Mouse (Mus musculus): ENCODE measurements at regions not wholly inside any gene's neighbourhood (a gene's known extent, or its start where the extent isn't known, plus 50 kb on each side); places are given as distances from the start of the nearest gene placed in this dataset.
"Not testable (repeated sequence)": the region's sequence is repeated elsewhere in the genome, so short reads cannot be mapped to it uniquely, and the experiment has no call there.

- Histone ChIP-seq H3K27ac (no peak overlapping the region), H3K36me3 (no peaks in the 10 kb centered on the region), H3K4me1 (replicated peaks) (no peaks in the 10 kb centered on the region), H3K27me3 (no peaks in the 10 kb centered on the region), H3K4me3 (replicated peaks) (no peak overlapping the region), H3K9ac (no peak overlapping the region), H3K4me2 (no peak overlapping the region), H3K9me3 (replicated peaks) (no peaks in the 10 kb centered on the region)
- WGBS (ENCODE audit: insufficient replicate concordance), result 44% methylated on average over 2 of the region's 2 CpGs
- no peak for ATAC-seq (ENCODE audit: low read depth)
- DNase-seq, result no peak
These were observed 57.1 kb downstream of the Pou4f1 start for GRCm38 (mm10) chr14:104410730-104411129.

- DNase-seq, result no peak
- Histone ChIP-seq H3K9me3 (replicated peaks) (no peaks in the 10 kb centered on the region), H3K9ac (no peak overlapping the region), H3K27me3 (no peaks in the 10 kb centered on the region), H3K4me3 (replicated peaks) (no peak overlapping the region), H3K4me1 (replicated peaks) (no peaks in the 10 kb centered on the region), H3K27ac (no peak overlapping the region), H3K4me2 (no peak overlapping the region), H3K36me3 (no peaks in the 10 kb centered on the region)
- 52% methylated on average over 6 of the region's 6 CpGs for WGBS (ENCODE audit: insufficient replicate concordance)
- ATAC-seq (ENCODE audit: low read depth), result no peak
These were observed 57.5 kb downstream of the Pou4f1 start for GRCm38 (mm10) chr14:104410292-104410691.

DNA sequence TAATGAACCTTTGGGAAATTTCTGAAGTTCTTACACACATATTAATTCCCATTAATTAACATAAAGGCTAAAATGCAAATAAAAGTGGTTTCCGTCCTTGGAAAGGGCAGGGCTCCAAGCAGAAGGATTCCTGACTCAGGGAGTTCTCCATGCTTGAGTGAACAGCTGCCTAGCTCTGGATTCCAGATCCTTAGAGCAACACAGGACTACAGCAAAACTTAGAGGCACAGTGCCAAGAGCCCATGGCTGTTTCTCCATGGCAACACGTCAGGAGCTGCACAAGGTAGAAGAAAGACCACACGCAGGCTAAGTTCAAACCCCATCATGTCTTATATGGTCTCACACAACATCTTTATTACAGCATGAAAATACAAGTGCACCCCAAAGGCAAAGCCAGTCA is 61.7 kb downstream of the Pou4f1 start:
- no peak for DNase-seq
- Histone ChIP-seq H3K27me3 (no peaks in the 10 kb centered on the region), H3K4me3 (replicated peaks) (no peak overlapping the region), H3K4me2 (no peak overlapping the region), H3K27ac (no peak overlapping the region), H3K9me3 (replicated peaks) (no peaks in the 10 kb centered on the region), H3K9ac (no peak overlapping the region), H3K36me3 (no peaks in the 10 kb centered on the region), H3K4me1 (replicated peaks) (no peaks in the 10 kb centered on the region)
- ATAC-seq (ENCODE audit: low read depth), result no peak
- WGBS (ENCODE audit: insufficient replicate concordance), result 75% methylated on average over 3 of the region's 3 CpGs

- Histone ChIP-seq H3K36me3 (no peaks in the 10 kb centered on the region), H3K4me2 (no peak overlapping the region), H3K27me3 (no peaks in the 10 kb centered on the region), H3K4me1 (replicated peaks) (no peaks in the 10 kb centered on the region), H3K4me3 (replicated peaks) (no peak overlapping the region), H3K27ac (no peak overlapping the region), H3K9ac (no peak overlapping the region), H3K9me3 (replicated peaks) (no peaks in the 10 kb centered on the region)
- DNase-seq (no peak), ATAC-seq (ENCODE audit: low read depth) (no peak)
- WGBS (ENCODE audit: insufficient replicate concordance), result 65% methylated on average over 8 of the region's 8 CpGs
These were observed 78.3 kb downstream of the Pou4f1 start for GRCm38 (mm10) chr14:104389297-104390071.

GRCm38 (mm10) chr14:104388879-104389278 is 78.9 kb downstream of the Pou4f1 start:
- H3K4me2 ChIP-seq, result no peak overlapping the region
- no peaks in the 10 kb centered on the region for H3K27me3 ChIP-seq
- 60% methylated on average over 2 of the region's 2 CpGs for WGBS (ENCODE audit: insufficient replicate concordance)
- DNase-seq, result no peak
- no peak for ATAC-seq (ENCODE audit: low read depth)
- 0 out of 2 replicates have a peak, but pooled peaks cover 1% of the 10 kb centered on the region for H3K9me3 ChIP-seq (replicated peaks)
- no peaks in the 10 kb centered on the region for H3K36me3 ChIP-seq
- H3K4me1 ChIP-seq (replicated peaks), result no peaks in the 10 kb centered on the region
- H3K27ac ChIP-seq, result no peak overlapping the region
- no peak overlapping the region for H3K4me3 ChIP-seq (replicated peaks)
- H3K9ac ChIP-seq, result no peak overlapping the region

DNA sequence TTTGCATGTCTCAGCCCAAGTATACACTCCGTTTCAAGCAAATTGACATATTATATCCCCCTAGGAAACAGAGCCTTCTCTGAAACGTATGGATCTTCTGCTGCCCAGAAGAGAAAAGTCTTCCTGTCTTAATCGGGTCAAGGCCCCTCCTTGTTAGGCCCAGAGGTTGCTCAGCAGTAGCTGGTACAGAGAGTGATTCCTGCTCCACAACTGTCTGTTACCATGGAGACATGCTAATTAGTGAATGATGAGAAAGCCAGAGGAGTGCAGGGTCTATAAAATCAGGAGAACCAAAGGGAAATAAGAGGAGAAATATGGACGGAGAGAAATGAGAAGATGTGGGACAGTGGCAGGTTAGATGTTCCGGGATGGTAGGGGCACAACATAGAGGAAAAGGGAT is 86.8 kb downstream of the Pou4f1 start:
- Histone ChIP-seq H3K4me3 (replicated peaks) (no peak overlapping the region), H3K4me1 (replicated peaks) (no peaks in the 10 kb centered on the region), H3K36me3 (no peaks in the 10 kb centered on the region), H3K9ac (no peak overlapping the region), H3K4me2 (no peak overlapping the region), H3K27me3 (no peaks in the 10 kb centered on the region), H3K9me3 (replicated peaks) (0 out of 2 replicates have a peak, but pooled peaks cover 3% of the 10 kb centered on the region), H3K27ac (no peak overlapping the region)
- 56% methylated on average over 5 of the region's 5 CpGs for WGBS (ENCODE audit: insufficient replicate concordance)
- DNase-seq, result no peak
- no peak for ATAC-seq (ENCODE audit: low read depth)

GRCm38 (mm10) chr14:104372776-104373175 is 95.0 kb downstream of the Pou4f1 start:
- H3K27me3 ChIP-seq, result no peaks in the 10 kb centered on the region
- H3K9me3 ChIP-seq (replicated peaks), result no peaks in the 10 kb centered on the region
- no peak overlapping the region for H3K4me3 ChIP-seq (replicated peaks)
- no peaks in the 10 kb centered on the region for H3K4me1 ChIP-seq (replicated peaks)
- WGBS (ENCODE audit: insufficient replicate concordance), result 56% methylated on average over 7 of the region's 7 CpGs
- DNase-seq (no peak), ATAC-seq (ENCODE audit: low read depth) (no peak)
- H3K27ac ChIP-seq, result no peak overlapping the region
- H3K9ac ChIP-seq, result no peak overlapping the region
- H3K36me3 ChIP-seq, result no peaks in the 10 kb centered on the region
- H3K4me2 ChIP-seq, result no peak overlapping the region

DNA sequence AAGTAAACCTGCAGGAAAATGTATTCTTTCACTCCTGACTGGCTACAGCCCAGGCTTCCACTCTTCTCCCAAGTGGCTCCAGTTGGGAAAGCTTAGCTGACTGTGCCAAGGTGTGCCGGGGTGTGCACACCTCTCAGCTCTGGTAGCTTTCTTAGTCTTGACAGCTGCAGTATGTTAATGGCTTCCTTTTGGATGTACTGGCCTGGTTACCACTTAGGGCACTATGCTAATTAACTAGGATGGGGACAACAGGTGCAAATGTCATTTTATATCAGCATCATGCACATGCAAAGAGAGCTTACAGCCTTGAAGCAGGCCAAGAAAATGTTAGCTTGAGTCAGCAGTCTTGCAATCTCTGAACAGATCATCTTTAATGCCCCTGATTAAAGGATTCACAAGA is 111.2 kb downstream of the Pou4f1 start:
- Histone ChIP-seq H3K4me3 (replicated peaks) (no peak overlapping the region), H3K4me1 (replicated peaks) (no peaks in the 10 kb centered on the region), H3K9me3 (replicated peaks) (peaks cover 8% of the 10 kb centered on the region; the same call in 1 of the 2 replicates), H3K9ac (no peak overlapping the region), H3K27me3 (no peaks in the 10 kb centered on the region), H3K27ac (no peak overlapping the region), H3K36me3 (no peaks in the 10 kb centered on the region), H3K4me2 (no peak overlapping the region)
- ATAC-seq (ENCODE audit: low read depth) (no peak), DNase-seq (no peak)
- WGBS (ENCODE audit: insufficient replicate concordance), result 73% methylated on average over 1 of the region's 1 CpGs

DNA sequence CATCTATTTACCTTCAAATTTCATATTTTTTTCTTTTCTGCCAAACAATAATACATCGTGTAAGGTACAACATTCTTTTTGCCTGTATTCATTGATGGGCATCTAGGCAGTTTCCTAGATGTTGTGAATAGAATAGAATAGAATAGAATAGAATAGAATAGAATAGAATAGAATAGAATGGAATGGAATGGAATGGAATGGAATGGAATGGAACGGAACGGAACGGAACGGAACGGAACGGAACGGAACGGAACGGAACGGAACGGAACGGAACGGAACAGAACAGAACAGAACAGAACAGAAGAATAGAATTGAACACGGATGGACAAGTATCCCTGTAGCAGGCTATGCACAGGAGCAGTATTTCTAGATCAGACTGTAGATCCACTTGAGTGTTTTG is 131.0 kb downstream of the Pou4f1 start:
- not testable (repeated sequence) for H3K9ac ChIP-seq; H3K36me3 ChIP-seq; DNase-seq; H3K4me1 ChIP-seq (replicated peaks); H3K27me3 ChIP-seq; H3K4me2 ChIP-seq; H3K4me3 ChIP-seq (replicated peaks); ATAC-seq (ENCODE audit: low read depth); H3K9me3 ChIP-seq (replicated peaks); H3K27ac ChIP-seq
- WGBS (ENCODE audit: insufficient replicate concordance), result 84% methylated on average over 15 of the region's 15 CpGs

- no peaks in the 10 kb centered on the region for H3K9me3 ChIP-seq (replicated peaks)
- no peaks in the 10 kb centered on the region for H3K27me3 ChIP-seq
- no peaks in the 10 kb centered on the region for H3K36me3 ChIP-seq
- WGBS (ENCODE audit: insufficient replicate concordance), result 66% methylated on average over 10 of the region's 10 CpGs
- no peak for ATAC-seq (ENCODE audit: low read depth)
- H3K9ac ChIP-seq, result no peak overlapping the region
- no peak overlapping the region for H3K27ac ChIP-seq
- DNase-seq, result no peak
- H3K4me2 ChIP-seq, result no peak overlapping the region
- no peak overlapping the region for H3K4me3 ChIP-seq (replicated peaks)
- no peaks in the 10 kb centered on the region for H3K4me1 ChIP-seq (replicated peaks)
These were observed 141.7 kb downstream of the Pou4f1 start for GRCm38 (mm10) chr14:104326089-104326488.

DNA sequence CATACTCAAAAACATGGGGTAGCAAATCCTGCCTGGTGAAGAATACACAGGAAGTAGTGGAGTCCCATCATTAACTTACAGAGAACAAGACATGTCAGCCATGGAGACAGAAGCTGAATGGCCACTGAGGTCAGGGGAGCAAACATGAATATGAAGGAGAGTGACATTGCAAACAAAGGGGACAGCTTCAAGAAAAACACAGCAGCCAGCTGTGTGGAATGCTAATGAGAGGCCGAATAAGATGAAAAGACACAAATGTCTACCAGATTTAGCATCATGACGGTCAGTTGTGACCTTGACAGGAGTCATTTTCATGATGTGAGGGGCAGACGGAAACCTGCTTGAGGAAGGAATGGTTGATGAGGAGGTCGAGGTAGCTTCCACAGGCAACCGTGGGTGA is 167.7 kb downstream of the Pou4f1 start:
- no peak for DNase-seq
- no peaks in the 10 kb centered on the region for H3K27me3 ChIP-seq
- H3K9me3 ChIP-seq (replicated peaks), result no peaks in the 10 kb centered on the region
- H3K27ac ChIP-seq, result no peak overlapping the region
- no peak overlapping the region for H3K4me2 ChIP-seq
- no peaks in the 10 kb centered on the region for H3K36me3 ChIP-seq
- no peak for ATAC-seq (ENCODE audit: low read depth)
- no peak overlapping the region for H3K9ac ChIP-seq
- H3K4me3 ChIP-seq (replicated peaks), result no peak overlapping the region
- H3K4me1 ChIP-seq (replicated peaks), result no peaks in the 10 kb centered on the region
- WGBS (ENCODE audit: insufficient replicate concordance), result 60% methylated on average over 5 of the region's 5 CpGs

GRCm38 (mm10) chr14:104298312-104298711 is 169.5 kb downstream of the Pou4f1 start:
- DNase-seq, result no peak
- 44% methylated on average over 4 of the region's 4 CpGs for WGBS (ENCODE audit: insufficient replicate concordance)

More at GRCm38 (mm10) chr14:104298312-104298711, 169.5 kb downstream of the Pou4f1 start:
- Histone ChIP-seq H3K9ac (no peak overlapping the region), H3K27me3 (no peaks in the 10 kb centered on the region), H3K27ac (no peak overlapping the region), H3K4me1 (replicated peaks) (no peaks in the 10 kb centered on the region), H3K4me3 (replicated peaks) (no peak overlapping the region), H3K4me2 (no peak overlapping the region), H3K36me3 (no peaks in the 10 kb centered on the region), H3K9me3 (replicated peaks) (no peaks in the 10 kb centered on the region)
- no peak for ATAC-seq (ENCODE audit: low read depth)
